Mouse (Mus musculus) heart, adult 2 months (tissue): ENCODE measurements around the gene Ccdc40.

Source experiments
- EP300 ChIP-seq: fragments of 200-500 bp; IDR thresholded peaks from 2 replicates; pipeline ENCODE4 v1.6.1; 2011; ENCODE audit warnings: low read depth, low read length, control low read depth; ENCODE audit not compliant: insufficient read depth
- POLR2A ChIP-seq: fragments of 200-500 bp; IDR thresholded peaks from 2 replicates; pipeline ENCODE4 v1.6.1; 2011; ENCODE audit warnings: mild to moderate bottlenecking, low read depth, low read length, control low read depth; ENCODE audit not compliant: insufficient read depth

DNA sequence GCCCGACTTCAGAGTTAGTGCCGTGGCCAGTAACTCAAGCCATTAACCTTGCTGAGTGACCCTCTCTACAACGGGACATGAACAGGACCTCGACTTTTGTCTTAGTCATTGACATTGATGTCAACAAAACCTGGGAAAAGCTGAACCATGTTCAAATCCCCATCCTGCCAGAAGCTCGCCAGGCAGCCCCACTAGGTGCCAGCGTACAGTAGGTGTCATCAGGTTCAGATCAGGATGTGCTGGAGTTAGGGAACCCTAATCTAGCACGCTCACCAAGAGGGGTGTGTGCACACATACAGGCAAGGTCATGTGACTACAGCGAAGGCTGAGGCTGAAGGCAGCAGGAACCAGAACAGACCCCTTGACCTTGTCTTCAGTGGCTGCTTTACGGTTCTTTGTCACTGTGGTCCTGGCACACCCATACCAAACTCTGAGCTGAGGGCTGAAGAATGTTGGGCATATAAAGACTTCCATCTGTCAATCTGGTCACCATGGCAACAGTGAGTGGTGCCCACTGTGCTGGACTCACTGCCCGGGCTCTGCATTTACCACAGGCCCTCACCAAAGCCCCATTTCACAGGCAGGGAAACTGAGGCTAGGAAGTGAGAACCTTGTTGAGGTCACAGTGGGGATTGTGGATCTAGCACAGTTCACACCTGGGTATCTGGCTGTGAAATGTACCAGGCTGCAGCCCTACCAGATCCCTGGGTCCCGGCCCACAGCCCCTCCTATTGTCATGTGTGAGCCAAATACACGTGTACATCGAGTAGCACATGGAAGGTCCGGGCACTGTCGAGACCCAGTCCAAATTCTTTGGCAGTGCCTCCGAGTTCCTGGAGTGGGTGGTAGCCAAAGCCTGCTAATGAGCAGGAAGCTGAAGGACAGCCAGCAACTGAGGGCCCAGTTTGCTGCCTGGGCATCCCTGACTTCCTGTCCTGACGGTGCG, 30.5 kb upstream of the Ccdc40 start:
- no peak for TF ChIP-seq EP300
- TF ChIP-seq POLR2A, result no peak
